Mouse (Mus musculus) limb, embryonic 12.5 days (tissue): Measurements from ENCODE around the gene Rnf186. TPM values are rescaled to one million over a fixed set of nuclear protein-coding genes. Genes with fewer than 3 reads are reported as not detected.

Experiments
- ATAC-seq: fragments of 200-750 bp; cut with Nextera tagmentation; 2 replicates; pipeline ENCODE4 v1.8.0; 2017; ENCODE audit warnings: low read depth, moderate TSS enrichment; ENCODE audit not compliant: insufficient number of reproducible peaks, insufficient read depth, low FRiP score, low TSS enrichment
- H3K27ac ChIP-seq: fragments of 300-500 bp; sonication (generic); 2 replicates; pipeline ENCODE4 v1.5.1; 2016; ENCODE audit warnings: mild to moderate bottlenecking, moderate library complexity
- H3K27me3 ChIP-seq: fragments of 300-500 bp; sonication (generic); 2 replicates; pipeline ENCODE4 v1.6.1; 2016; ENCODE audit warnings: mild to moderate bottlenecking, moderate library complexity
- H3K36me3 ChIP-seq: fragments of 300-500 bp; sonication (generic); 2 replicates; pipeline ENCODE4 v1.6.1; 2016; ENCODE audit warnings: mild to moderate bottlenecking, moderate library complexity
- H3K4me1 ChIP-seq: fragments of 300-500 bp; sonication (generic); replicated peaks from 2 replicates; pipeline ENCODE4 v1.6.1; 2016
- H3K4me2 ChIP-seq: fragments of 300-500 bp; sonication (generic); 2 replicates; pipeline ENCODE4 v1.6.1; 2016; ENCODE audit warnings: mild to moderate bottlenecking, moderate library complexity
- H3K4me3 ChIP-seq: fragments of 300-500 bp; sonication (generic); replicated peaks from 2 replicates; pipeline ENCODE4 v1.5.1; 2016; ENCODE audit warnings: mild to moderate bottlenecking
- H3K9ac ChIP-seq: fragments of 300-500 bp; sonication (generic); replicated peaks from 2 replicates; pipeline ENCODE4 v1.6.1; 2016; ENCODE audit warnings: mild to moderate bottlenecking, moderate library complexity
- H3K9me3 ChIP-seq: fragments of 300-500 bp; sonication (generic); 2 replicates; pipeline ENCODE4 v1.6.1; 2016; ENCODE audit warnings: mild to moderate bottlenecking, moderate library complexity
- WGBS: fragments of 180-500 bp; shearing (Covaris S2); methylation state at CpG from one replicate; pipeline ENCODE4 v1.1.7; 2016; 5-methylcytosine and 5-hydroxymethylcytosine counted together
- polyA plus RNA-seq: library from polyadenylated mRNA; unstranded; fragments of >200 nt; fragmentation: Nextera tagmentation; extraction: Ambion mirVana; gene quantifications from 2 replicates; pipeline ENCODE4 v1.2.1, GENCODE M21; 2016

Gene Rnf186
- not detected in 2 replicates for polyA plus RNA-seq

DNA sequence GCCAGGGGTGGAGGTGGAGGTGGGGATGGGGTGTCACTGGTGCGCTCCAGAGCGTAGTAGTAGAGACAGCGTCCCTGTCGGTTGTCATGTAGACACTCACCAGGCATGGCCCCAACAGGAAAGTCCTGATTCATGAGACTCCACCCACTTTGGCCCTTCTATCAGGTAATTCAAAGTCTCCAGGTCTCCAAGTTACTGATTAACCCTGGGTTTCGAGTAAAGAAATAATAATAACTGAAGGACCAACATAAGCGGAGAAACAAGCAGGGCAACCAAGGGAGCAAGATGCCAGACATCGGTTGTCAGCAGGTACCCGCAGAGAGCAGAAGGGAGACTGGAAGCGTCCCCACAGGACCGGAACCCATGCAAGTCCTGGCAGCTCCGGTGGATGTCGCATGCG lies at the start of gene Rnf186:
Gene Rnf186, plus strand, starts transcription at position 247 of the 400 bp plus-strand sequence.
- no peak within 1 kb of the TSS for H3K4me3 ChIP-seq
- H3K4me1 ChIP-seq, result no peaks in the 10 kb centered on the region; the same call in 1 of the 2 replicates
- H3K4me2 ChIP-seq, result no peak within 1 kb of the TSS
- ATAC-seq, result no peak
- 0 out of 2 replicates have a peak, but pooled peaks cover 3% of the 10 kb centered on the region for H3K27me3 ChIP-seq
- H3K9me3 ChIP-seq, result no peaks in the 10 kb centered on the region
- no peak within 1 kb of the TSS for H3K9ac ChIP-seq
- WGBS, result 86% methylated on average over 13 of the region's 13 CpGs
- H3K27ac ChIP-seq, result no peak within 1 kb of the TSS
- no peaks in the 10 kb centered on the region for H3K36me3 ChIP-seq

DNA sequence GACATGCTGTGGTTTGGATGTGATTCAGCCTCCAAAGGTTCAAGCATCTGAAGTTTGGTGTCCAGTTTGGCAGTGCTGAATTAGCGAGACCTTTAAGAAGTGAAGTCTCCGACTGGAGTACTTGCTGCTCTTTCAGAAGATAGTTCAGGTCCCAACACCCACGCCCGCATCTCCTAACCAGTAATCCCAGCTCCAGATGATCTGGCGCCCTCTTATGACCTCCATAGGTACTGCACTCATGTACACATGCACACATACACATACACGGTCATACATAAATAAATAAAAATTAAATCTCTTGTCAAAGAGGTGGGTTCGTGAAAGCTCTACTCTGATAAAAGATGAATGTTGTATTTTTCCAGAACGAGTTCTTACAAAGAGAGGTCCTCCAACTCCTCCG lies 49.6 kb upstream of the Rnf186 start:
- no peak overlapping the region for H3K4me3 ChIP-seq
- no peak for ATAC-seq
- peaks cover 10% of the 10 kb centered on the region for H3K4me1 ChIP-seq
- no peaks in the 10 kb centered on the region for H3K36me3 ChIP-seq
- peaks cover 12% of the 10 kb centered on the region; the same call in 1 of the 2 replicates for H3K27me3 ChIP-seq
- no peak overlapping the region for H3K4me2 ChIP-seq
- WGBS, result 79% methylated on average over 9 of the region's 9 CpGs
- no peak overlapping the region for H3K27ac ChIP-seq
- H3K9ac ChIP-seq, result no peak overlapping the region
- peaks cover 7% of the 10 kb centered on the region; the same call in 1 of the 2 replicates for H3K9me3 ChIP-seq

DNA sequence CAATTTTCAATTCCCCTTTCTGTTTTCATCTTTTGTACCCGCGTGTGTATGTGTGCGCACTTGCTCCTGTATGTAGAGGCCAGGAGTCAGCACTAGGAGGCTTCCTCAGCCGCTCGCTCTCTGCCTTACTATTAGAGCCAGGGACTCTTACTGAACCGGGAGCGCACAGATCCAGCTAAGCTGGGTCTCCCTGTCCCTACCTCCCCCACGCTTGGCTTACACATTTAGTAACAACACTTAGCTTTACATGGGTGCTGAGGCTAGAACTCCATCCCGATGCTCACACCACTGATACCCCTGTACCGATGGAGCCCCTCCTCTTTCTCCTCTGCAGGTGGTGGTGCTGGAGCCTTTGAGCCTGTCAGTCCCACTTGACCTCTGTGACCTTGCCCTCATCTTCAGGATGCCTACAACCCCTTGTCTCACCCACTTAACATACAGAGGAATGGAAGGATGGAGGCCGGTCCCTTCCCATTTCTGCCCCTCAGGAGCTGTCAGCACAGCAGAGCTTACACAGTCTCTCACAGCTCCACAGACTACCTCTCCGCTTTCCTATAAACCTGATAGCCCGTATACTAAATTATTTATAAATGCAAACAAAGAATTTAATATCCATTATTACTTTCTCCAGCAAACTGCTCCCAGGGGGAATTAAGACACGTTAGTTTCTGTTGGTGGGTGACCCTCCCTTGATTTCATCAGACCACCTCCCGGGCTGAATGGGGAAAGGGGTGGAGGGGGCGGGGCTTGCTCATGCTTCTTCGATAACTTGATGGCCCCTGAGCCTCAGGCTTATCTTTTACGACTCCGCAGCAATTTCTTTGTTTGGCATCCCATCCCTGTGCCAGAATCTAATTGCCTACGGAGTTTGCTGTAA lies 45.4 kb upstream of the Rnf186 start:
- peak; percentile 78 for ATAC-seq
- H3K4me2 ChIP-seq, result peak overlapping the region; percentile 54
- no peak overlapping the region for H3K9ac ChIP-seq
- peak overlapping the region; percentile 19; the same call in 1 of the 2 replicates for H3K4me3 ChIP-seq
- H3K36me3 ChIP-seq, result no peaks in the 10 kb centered on the region
- H3K27me3 ChIP-seq, result peaks cover 12% of the 10 kb centered on the region; the same call in 1 of the 2 replicates
- no peaks in the 10 kb centered on the region for H3K4me1 ChIP-seq
- 42% methylated on average over 20 of the region's 20 CpGs for WGBS
- peaks cover 7% of the 10 kb centered on the region; the same call in 1 of the 2 replicates for H3K9me3 ChIP-seq
- no peak overlapping the region for H3K27ac ChIP-seq

DNA sequence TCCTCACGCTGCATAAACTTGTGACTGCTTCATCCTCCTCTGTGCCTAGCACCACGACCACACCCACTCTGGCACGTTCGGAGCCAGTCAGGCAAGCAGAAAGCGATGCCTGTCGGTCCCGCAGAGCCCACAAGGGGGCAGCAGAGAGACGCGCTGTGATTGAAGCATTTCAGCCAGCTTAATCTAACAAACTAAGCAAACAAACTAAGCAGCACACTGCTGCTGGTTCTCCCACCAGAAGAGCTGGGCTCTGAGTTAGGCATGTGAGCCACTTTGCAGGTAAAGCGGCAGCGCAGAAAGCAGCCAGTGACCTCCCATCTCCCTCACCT lies 44.8 kb upstream of the Rnf186 start:
- WGBS, result 4% methylated on average over 11 of the region's 11 CpGs
- 0 out of 2 replicates have a peak, but pooled peaks have one; percentile 58 for ATAC-seq
- H3K4me2 ChIP-seq, result peak overlapping the region; percentile 54
- H3K9ac ChIP-seq, result no peak overlapping the region
- H3K4me1 ChIP-seq, result no peaks in the 10 kb centered on the region
- H3K9me3 ChIP-seq, result peaks cover 4% of the 10 kb centered on the region; the same call in 1 of the 2 replicates
- H3K36me3 ChIP-seq, result no peaks in the 10 kb centered on the region
- peak overlapping the region; percentile 19; the same call in 1 of the 2 replicates for H3K4me3 ChIP-seq
- H3K27me3 ChIP-seq, result peaks cover 12% of the 10 kb centered on the region; the same call in 1 of the 2 replicates
- no peak overlapping the region for H3K27ac ChIP-seq

DNA sequence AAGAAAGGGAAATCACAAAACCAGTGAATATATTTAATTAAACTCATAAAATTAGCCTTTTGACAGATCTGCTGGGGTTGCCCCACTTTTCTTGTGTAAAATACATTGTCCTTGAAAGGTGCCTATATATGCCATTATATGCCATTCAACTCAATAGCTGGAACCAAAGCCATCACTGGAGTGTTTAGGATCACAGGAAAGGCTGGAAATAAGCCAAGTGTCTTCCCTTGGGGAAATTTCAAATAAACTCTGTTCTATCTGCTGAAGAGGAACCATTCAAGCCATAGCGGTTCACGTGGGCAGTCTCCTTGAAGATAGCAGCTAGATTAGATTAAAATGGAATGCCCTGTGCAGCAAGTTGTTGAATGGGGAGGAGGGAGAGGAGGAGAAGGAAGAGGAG lies 41.4 kb upstream of the Rnf186 start:
- H3K9me3 ChIP-seq, result no peaks in the 10 kb centered on the region
- H3K27ac ChIP-seq, result no peak overlapping the region
- H3K4me3 ChIP-seq, result no peak overlapping the region
- no peaks in the 10 kb centered on the region for H3K4me1 ChIP-seq
- H3K27me3 ChIP-seq, result peaks cover 12% of the 10 kb centered on the region; the same call in 1 of the 2 replicates
- no peaks in the 10 kb centered on the region for H3K36me3 ChIP-seq
- 84% methylated on average over 2 of the region's 2 CpGs for WGBS
- no peak overlapping the region for H3K4me2 ChIP-seq
- no peak overlapping the region for H3K9ac ChIP-seq
- no peak for ATAC-seq

DNA sequence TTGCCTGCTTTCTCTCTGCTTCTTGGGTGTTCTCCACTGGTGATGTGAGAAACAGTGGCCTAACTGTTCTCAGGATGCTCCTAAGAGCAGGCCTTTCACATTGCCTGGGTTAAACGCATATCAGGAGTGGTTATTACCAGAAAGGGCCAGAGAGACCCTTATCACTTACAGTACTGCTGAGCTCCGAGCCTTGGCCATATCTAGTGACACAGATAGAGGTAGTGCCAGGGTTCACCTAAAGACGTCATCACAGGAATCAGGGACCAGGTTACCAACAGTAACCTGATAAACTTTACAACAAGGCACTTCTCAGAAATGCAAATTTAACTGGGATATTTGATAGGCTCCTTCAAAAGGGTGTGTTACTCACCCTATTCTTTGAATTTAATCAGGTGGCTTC lies 33.0 kb upstream of the Rnf186 start:
- H3K9me3 ChIP-seq, result no peaks in the 10 kb centered on the region

DNA sequence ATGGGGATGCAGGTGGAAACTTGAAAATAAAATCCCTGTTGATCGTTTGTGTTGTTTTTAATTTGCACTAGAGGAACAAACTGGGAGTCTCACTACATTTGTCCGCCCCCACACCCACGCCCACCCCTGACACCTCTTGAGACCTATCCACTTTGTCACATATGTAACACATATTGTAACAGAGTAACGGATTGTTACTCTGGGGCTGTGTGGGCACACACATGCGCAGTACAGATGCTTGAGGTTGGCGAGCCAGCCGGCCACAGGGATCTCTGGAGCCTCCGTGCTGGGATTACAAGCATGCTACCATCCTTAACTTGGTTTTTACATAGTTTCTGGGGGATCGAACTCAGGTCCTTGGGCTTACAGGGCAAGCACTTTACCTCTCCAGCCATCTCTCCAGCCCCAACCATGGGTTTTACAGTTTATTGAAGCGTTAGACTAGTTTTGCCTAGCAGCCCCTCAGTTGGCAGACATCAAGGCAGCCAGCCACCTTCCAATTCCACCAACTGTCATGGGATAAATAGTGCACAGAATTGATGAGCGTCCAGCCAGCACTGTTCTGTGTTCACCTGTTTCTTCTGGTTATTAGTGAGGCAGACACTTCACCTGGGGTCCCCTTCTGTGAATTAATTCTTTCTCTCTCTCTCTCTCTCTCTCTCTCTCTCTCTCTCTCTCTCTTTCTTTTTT lies 32.3 kb upstream of the Rnf186 start:
- H3K27me3 ChIP-seq, result no peaks in the 10 kb centered on the region
- 80% methylated on average over 11 of the region's 11 CpGs for WGBS
- H3K4me2 ChIP-seq, result no peak overlapping the region
- H3K4me3 ChIP-seq, result no peak overlapping the region
- H3K27ac ChIP-seq, result no peak overlapping the region
- no peak overlapping the region for H3K9ac ChIP-seq
- no peak for ATAC-seq
- H3K36me3 ChIP-seq, result no peaks in the 10 kb centered on the region
- no peaks in the 10 kb centered on the region for H3K4me1 ChIP-seq
- no peaks in the 10 kb centered on the region for H3K9me3 ChIP-seq

More for the DNA sequence above, 33.0 kb upstream of the Rnf186 start:
- no peak for ATAC-seq
- Histone ChIP-seq H3K27me3 (no peaks in the 10 kb centered on the region), H3K4me1 (no peaks in the 10 kb centered on the region), H3K4me3 (no peak overlapping the region), H3K36me3 (no peaks in the 10 kb centered on the region), H3K27ac (no peak overlapping the region), H3K4me2 (no peak overlapping the region), H3K9ac (no peak overlapping the region)
- WGBS, result 68% methylated on average over 3 of the region's 3 CpGs

DNA sequence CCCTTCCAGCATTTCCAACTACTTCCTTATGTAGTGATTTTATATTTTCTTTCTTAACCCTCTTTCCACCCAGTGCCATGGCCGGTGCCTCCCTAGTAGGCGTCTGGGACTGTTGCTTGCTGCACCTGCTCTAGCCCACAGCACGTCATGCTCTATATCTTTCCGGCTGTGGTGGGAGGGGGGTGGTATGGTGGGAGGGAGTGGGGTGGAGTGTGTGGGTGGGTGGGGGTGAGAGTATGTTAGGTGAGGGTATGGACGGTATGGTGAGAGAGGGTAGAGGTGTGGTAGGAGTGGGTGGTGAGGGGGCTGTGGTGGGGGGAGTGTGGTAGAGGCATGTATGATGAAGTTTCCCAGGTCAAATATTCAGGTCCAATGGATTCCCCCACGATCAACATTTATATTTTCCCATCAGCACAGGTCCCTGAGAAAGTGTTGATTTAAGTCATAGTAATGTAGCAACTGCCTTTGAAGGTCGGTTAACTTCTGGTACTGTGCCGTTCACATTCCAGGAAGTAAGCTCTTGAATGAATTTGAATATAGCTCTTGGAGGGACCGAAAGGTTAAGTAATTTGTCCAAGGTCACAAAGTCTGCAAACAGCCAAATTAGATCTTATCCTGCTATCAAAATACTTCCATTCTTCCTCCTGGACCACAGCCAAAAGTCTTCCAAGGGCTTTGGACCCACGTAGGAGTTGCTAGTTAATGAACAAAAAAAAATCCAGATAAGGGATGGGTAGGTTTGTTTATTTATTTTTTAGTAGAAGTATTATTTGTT lies 28.2 kb upstream of the Rnf186 start:
- no peak for ATAC-seq
- Histone ChIP-seq H3K36me3 (no peaks in the 10 kb centered on the region), H3K9me3 (no peaks in the 10 kb centered on the region), H3K4me3 (no peak overlapping the region), H3K4me2 (no peak overlapping the region), H3K4me1 (peaks cover 20% of the 10 kb centered on the region), H3K27me3 (no peaks in the 10 kb centered on the region), H3K27ac (no peak overlapping the region), H3K9ac (no peak overlapping the region)
- WGBS, result 81% methylated on average over 10 of the region's 10 CpGs

DNA sequence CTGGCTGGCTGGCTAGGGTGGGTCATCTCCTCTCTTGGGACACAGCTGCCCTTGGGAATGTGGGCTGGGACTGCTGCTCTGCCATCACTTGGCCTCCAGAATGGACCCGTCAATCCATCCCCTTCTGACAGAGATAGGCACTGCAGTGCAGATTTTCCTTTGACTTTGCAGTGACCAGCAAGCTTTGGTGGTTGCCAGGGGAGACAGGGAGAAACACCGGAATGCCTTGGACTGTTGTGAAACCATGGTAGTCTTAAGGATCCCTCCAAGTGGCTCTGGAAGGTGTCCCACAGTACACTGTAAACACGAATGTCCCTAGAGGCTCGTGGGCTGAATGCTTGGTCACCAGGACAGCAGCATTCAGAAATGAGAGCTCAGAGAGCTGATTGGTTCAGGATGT lies 27.4 kb upstream of the Rnf186 start:
- Histone ChIP-seq H3K36me3 (no peaks in the 10 kb centered on the region), H3K9ac (no peak overlapping the region), H3K4me1 (peaks cover 20% of the 10 kb centered on the region), H3K27me3 (no peaks in the 10 kb centered on the region), H3K4me3 (no peak overlapping the region), H3K27ac (no peak overlapping the region), H3K4me2 (no peak overlapping the region), H3K9me3 (no peaks in the 10 kb centered on the region)
- 80% methylated on average over 4 of the region's 4 CpGs for WGBS
- ATAC-seq, result no peak

DNA sequence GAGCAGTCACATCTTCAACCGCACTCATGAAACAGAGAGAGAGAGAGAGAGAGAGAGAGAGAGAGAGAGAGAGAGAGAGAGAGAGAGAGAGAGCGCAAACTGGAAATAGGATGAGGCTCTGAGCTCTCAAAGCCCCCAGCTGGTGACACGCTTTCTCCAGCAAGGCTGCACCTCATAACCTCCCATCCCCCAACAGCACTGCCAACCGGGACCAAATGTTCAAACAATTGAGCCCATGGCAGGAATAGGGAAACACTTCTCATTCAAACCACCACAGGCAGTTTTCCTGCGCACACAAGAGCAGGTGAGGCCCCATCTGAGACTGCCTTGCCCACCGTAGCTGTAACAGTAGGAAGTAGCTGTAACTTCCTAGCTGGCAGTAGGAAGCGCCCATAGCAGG lies 25.5 kb upstream of the Rnf186 start:
- no peaks in the 10 kb centered on the region for H3K9me3 ChIP-seq
- H3K4me3 ChIP-seq, result no peak overlapping the region
- peak overlapping the region; percentile 68 for H3K27ac ChIP-seq
- peak overlapping the region; percentile 11 for H3K4me2 ChIP-seq
- no peaks in the 10 kb centered on the region for H3K27me3 ChIP-seq
- H3K4me1 ChIP-seq, result peaks cover 20% of the 10 kb centered on the region
- H3K9ac ChIP-seq, result no peak overlapping the region
- no peak for ATAC-seq
- 25% methylated on average over 6 of the region's 7 CpGs for WGBS
- H3K36me3 ChIP-seq, result no peaks in the 10 kb centered on the region

DNA sequence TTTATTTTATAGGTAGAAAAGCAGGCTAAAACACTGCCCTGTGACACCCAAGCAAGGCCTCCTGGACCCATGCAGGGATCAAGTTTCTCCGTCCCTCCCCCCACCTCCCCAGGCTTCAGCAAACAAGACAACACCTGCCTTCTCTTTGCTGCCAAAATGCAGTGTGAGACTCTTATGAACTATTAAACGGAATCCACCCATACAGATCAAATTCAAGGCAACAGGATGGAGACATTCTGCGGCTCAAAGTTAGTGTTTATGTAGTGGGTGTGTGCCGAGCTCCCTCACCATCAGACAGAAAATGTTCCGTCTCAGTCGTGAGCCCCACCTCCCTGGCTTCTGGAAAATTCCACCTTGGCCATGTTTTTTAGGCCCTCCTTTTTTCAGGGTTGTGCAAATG lies 24.9 kb upstream of the Rnf186 start:
- no peaks in the 10 kb centered on the region for H3K9me3 ChIP-seq
- no peaks in the 10 kb centered on the region for H3K36me3 ChIP-seq
- peak; percentile 76 for ATAC-seq
- H3K4me1 ChIP-seq, result peaks cover 20% of the 10 kb centered on the region
- H3K9ac ChIP-seq, result no peak overlapping the region
- H3K4me3 ChIP-seq, result no peak overlapping the region
- no peaks in the 10 kb centered on the region for H3K27me3 ChIP-seq
- 33% methylated on average over 6 of the region's 6 CpGs for WGBS
- H3K4me2 ChIP-seq, result peak overlapping the region; percentile 11
- peak overlapping the region; percentile 68 for H3K27ac ChIP-seq
